Mouse (Mus musculus): ENCODE measurements around the gene Mtm1.
A peak's percentile ranks its signal among the peaks of the same experiment; 100 is the strongest.

Mtm1 gene

DNA sequence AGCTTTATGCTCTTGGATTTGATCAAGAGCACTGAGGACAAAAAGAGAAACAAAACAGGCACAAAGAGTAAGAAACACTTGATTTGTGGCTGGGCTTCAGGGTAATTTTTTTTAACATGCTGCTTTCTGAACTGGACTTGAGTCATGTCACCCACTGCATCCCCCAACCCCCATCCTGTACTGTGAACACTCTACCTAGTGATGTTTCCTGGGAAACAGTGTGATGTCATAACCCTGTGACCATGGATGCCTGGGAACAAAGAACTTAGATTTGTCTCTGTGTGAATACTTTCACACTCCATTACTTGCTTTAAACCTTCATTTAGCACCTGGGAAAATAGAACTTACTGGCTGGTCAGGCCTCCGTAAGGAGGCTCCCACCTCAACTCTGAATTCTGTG lies at the start of gene Mtm1:
TSS of gene Mtm1 (plus strand) at position 301 of the 400 bp plus-strand sequence.
- DNase-seq (ENCODE audit: low read depth, low spot score) = no peak

DNA sequence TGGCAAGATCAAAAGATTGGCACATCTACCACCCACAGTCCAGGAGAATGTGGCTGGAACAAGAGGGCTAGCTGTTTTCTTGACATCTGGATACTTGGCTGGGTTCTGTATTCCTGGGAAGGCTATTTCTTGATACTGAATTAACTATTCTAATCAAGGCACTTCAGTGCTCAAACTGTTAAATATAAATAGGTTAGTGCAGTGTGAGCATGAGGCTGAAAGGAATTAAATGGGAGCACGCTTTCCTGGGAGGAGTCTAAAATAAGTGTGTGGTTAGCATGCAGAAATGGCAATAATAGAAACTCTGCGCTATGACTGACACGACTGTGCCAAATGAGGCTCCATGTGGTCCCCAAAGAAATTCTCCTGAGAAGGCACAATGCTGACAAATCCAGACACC lies 29.0 kb upstream of the Mtm1 start:
- DNase-seq (ENCODE audit: low read depth, low spot score) = no peak

GRCm38 (mm10) chrX:71183671-71184070 lies 26.9 kb upstream of the Mtm1 start:
- DNase-seq (ENCODE audit: low read depth, low spot score) = no peak

DNA sequence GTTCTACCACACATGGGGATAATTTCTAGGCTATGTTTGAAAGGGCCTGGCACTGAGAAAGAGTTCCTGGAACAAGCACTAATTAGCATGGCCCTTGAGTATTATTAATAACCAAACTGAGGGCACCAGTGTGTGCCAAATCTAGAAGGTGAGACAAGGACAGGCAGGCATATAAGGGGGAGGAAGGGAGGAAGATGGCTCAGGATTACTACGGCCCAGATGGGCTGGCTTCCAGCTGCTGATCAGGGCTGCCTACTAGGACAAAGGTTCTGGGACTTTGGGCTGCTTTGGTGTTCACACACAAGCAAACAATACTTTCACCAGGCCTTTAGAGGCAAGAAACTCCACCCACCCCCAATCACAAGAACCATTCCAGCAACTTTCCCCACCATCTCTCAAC lies 24.2 kb upstream of the Mtm1 start:
- no peak for DNase-seq (ENCODE audit: low read depth, low spot score)

DNA sequence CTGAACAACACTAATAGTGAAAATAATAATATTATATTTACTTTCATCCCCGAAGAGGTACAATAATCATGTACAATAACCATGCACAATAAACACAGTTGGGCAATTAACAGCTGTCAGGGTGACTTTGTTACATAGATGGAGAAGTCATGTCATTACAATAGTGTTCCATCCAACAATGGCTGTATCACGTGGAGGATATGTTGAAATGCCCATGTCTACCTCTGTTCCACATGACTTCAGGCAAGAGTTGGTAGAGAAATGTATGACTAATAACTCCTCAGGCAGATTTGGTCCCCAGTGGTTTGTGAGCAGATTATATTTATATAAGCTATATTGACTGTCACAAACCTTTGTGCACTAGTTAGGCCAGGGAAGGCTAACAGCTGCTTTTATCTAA lies 5.8 kb upstream of the Mtm1 start:
- DNase-seq (ENCODE audit: low read depth, low spot score) = no peak

DNA sequence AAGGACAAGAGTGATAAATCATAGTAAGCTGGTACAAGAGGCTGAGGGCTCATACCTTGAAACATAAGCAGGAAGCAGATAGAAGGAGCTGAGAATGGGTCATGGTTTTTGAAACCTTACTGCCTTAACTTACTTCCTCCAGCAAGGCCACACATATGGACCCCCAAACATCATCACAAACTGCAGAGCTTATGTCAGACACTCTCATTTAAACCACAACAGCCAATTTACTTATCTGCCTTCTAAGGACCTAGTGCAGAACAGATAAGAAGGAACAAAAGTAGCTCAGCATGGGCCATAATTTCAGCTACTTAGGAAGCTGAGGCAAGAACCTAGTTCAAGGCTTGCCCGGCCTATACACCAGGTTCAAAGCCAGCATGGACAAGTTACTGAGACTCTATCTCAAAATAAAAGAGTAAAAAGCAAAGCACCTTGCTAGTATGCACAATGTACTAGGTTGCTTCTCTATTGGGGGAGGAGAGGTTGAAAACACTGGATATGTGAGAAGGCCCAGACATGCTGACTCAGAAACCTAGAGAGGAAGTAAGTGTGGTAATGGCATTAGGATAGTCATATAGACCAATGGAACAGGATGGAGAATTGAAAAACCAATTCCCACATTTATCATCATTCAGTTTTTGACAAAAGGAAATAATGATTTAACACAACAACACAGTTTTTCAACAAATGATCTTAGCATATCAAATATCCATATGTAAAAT lies 4.6 kb upstream of the Mtm1 start:
- no peak for DNase-seq (ENCODE audit: low read depth, low spot score)

DNA sequence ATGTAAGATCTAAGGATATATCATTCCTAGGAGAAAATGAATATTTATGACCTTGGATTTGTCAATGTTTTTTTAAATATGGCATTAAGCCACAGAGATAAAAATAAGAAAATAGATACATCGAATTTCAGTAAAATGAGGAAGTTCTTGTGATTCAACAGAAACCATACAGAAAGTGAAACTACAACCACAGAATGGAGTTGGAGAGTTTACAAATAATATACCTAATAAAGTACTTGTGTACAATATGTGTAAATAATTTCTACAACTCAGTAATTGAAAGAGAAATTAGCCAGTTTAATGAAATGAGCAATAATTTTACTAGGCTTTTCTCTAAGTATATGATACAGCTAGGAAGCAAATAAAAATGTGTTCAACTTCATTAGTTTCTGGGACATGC lies 4.0 kb upstream of the Mtm1 start:
- no peak for DNase-seq (ENCODE audit: low read depth, low spot score)

GRCm38 (mm10) chrX:71212911-71213310 lies 2.3 kb downstream of the Mtm1 start:
- DNase-seq (ENCODE audit: low read depth, low spot score) = no peak

- DNase-seq (ENCODE audit: low read depth, low spot score) = peak; percentile 96
These were observed 4.0 kb downstream of the Mtm1 start for GRCm38 (mm10) chrX:71214441-71215112.

GRCm38 (mm10) chrX:71215113-71215708 lies 4.6 kb downstream of the Mtm1 start:
- no peak for DNase-seq (ENCODE audit: low read depth, low spot score)

DNA sequence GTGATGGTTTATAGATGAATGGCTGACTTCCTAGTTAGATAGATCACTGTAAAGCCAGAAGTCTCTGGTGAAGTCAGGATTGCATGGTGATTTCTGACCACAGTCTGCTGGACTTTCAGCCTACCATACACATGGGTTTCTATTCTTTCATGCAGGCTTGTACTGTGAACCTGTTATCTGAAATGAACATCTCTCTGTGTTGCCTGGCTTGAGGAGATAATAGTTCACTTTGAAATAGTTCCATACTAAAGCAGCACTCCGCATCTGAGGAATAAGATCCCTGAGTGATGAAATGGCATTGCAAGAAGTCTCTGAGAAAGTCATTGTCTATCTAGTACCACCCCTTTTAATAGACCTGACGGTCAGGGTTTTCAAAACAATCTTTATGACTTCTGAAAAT lies 6.3 kb downstream of the Mtm1 start:
- no peak for DNase-seq (ENCODE audit: low read depth, low spot score)

DNA sequence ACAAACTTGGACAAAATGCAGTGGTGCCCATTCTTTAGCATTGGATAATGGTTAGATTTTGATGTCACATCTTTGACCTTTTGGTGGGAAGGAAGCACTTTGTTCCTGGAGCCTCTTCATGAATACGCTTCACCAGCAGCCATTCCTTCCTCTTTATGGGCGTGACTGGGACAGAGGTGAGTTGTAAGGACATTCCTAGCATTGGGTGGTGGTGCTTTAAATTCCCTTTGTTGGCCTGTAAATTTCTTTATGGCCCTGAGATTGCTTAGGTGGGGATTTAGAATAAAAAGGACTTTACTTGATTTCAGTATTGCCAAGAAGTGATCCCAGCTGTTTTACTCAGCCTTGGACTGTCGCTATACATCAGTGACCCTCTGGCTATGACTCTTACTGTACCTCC lies 8.3 kb downstream of the Mtm1 start:
- peak; percentile 69 for DNase-seq (ENCODE audit: low read depth, low spot score)

DNA sequence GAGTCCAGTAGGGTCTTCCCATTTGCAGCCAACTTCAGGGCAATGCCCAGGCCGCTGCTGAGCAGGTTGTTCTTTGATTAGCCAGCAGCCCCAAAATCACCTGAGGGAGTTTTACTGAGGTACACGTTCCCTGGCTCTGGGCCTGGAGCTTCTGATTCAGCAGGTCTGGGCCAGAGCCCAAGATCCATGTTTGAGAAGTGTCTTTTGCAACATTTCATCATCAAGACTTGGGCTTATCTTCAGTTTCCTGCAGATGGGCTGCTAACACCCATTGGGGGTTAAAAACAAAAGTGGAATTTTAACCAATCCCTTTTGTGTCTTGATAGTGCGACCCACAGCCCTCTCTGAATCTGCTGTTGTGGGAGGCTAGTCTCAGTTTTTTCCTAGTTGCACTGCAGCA lies 10.3 kb downstream of the Mtm1 start:
- DNase-seq (ENCODE audit: low read depth, low spot score) = no peak

DNA sequence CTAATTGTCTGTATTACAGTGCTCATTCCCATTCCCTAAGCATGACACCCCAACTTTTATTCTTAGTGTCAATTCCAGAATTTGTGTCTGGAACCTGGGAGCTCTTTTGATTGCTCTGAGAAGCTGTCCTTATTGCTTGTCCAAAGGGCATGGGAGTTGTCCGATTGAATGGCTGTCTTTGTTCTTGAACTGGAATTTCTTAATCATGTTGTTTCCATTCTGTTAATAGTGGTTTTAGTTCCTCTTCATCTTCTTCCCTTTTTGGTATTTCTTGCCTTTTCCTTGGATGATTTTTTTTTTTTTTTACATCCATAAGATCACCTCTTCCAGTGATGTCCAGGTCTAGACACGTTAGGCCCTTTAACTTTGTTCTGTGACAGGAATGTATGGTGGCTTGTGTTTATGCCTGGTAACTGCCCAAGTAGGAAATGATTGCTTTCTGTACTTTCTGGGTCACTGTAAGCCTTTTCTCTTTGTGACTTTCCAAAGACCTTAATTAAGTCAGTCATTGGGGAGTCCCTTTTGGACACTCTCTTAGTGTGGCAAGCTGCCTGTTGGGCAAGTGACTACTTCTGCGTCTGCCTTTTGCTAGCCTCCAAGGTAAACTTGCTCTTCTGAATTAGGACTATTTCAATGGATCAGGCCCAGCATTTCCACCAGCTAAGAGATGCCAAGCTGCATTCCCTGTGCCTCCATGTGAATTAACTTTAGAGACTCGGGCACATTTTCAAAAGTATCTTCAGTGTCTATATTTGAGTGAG lies 12.3 kb downstream of the Mtm1 start:
- DNase-seq (ENCODE audit: low read depth, low spot score) = no peak

GRCm38 (mm10) chrX:71226881-71227280 lies 16.3 kb downstream of the Mtm1 start:
- no peak for DNase-seq (ENCODE audit: low read depth, low spot score)

DNA sequence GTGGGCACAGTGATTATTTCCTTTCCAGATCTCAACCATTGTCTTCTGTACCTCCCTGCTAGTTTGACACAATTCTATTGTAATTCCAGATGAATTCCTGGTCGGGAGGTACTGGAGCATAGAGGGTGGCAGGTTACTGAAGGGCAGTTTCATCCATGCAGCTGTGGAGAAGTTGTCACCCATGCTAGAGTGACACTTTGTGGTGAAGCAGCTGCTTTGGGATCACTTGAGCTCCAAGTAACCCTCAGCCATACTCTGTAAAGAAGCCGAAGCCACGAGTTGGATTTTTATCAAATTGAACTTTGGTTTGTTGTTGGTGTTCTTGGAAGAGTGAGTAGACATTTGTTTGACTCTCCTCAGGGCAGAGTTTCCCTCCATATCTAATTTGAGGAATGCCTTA lies 17.6 kb downstream of the Mtm1 start:
- DNase-seq (ENCODE audit: low read depth, low spot score) = no peak

DNA sequence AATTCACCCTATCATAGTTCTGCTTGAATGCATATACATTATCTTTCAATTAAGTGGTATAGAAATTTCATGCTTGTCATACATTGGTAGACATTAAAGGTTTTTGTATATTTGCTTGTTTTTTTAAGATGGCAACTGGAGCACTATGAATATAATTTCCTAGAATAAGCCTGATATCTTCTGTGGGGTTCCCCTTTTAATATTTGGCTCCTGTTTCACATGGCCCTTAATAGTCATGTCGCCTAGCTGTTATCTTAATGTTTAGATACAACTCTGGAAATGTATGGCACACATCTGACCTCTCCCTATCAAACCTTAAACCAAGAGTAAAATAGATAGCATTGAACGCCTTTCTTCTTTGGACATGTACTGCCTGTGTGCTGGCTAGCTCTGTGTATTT lies 20.3 kb downstream of the Mtm1 start:
- DNase-seq (ENCODE audit: low read depth, low spot score) = no peak

DNA sequence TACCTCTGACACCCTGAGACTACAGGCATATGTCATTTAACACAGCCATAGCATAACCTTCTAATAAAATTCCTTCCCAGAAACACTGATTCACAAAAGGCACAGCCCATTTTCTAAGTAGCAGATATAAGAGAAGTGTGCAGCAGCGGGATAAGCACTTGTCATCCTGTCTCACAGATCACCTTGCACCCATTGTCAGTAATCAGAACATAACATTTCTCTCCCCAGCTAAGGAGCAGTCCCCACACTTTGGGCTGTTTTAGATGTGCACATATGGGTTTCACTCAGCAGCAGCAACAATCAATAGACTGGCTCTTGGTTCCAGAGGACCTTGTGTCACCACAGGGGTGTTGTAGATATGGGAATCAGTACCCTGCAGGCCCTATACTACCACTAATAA lies 45.9 kb downstream of the Mtm1 start:
- DNase-seq (ENCODE audit: low read depth, low spot score) = no peak

- no peak for DNase-seq (ENCODE audit: low read depth, low spot score)
These were observed 50.3 kb downstream of the Mtm1 start for GRCm38 (mm10) chrX:71260857-71261256.

- DNase-seq (ENCODE audit: low read depth, low spot score) = no peak
These were observed 53.7 kb downstream of the Mtm1 start for GRCm38 (mm10) chrX:71264316-71264715.

DNA sequence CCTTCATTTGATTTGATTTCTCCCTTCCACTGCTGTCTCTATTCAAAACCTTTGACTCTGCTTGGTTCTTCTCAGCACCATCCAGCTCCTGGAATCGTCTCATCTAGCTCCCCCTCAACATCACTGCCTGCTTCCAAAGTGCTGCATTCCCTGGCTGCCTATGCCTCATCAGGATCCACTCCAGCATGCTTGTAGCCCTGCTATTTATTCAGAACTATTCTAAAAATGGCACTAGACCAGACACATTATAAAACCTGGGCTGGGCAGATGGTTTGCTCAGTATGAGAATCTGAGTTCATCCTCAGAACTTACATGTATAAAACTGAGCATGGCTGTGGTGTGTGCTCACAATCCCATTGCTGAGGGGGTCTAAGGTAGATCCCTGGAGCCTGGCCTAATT lies 58.4 kb downstream of the Mtm1 start:
- no peak for DNase-seq (ENCODE audit: low read depth, low spot score)

GRCm38 (mm10) chrX:71274150-71274549 lies 63.6 kb downstream of the Mtm1 start:
- DNase-seq (ENCODE audit: low read depth, low spot score) = no peak
